Mouse (Mus musculus) left cerebral cortex, postnatal 4 days (tissue): ENCODE measurements at regions not wholly inside any gene's neighbourhood (a gene's known extent, or its start where the extent isn't known, plus 50 kb on each side); places are given as distances from the start of the nearest gene placed in this dataset.

Experiments
- DNase-seq: peaks from one replicate; pipeline ENCODE4 v3.0.0-alpha.2; 2022
- intact Hi-C: fragments of 180-260 bp; cut with DNase I; formaldehyde crosslinking; loops from one replicate; pipeline ENCODE4 v1.15.1; 2025

DNA sequence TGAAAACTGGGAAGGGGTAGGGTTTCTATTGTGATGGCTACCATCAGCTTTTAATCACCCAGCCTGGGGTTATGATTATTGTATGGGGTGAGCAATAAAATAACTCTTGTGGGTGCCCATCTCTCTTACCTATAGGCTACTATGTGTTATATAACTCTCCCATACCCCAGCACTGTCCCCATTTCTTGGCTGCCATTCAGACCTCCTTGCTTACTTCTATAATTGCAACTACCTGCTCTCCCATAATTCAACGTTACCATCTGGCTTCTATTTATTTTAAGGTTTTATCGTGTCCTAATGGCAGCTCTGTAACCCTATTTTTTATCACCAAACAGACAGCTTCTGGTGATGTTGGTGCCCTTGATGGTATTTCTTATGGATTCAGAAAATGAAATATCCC lies 414.2 kb downstream of the Btg1 start:
- DNase-seq = no peak
- intact Hi-C loops = no loop called here

- peak; percentile 60 for DNase-seq
- intact Hi-C loops = no loop called here
Observed at GRCm38 (mm10) chr10:97035371-97035786, 418.6 kb downstream of the Btg1 start.

DNA sequence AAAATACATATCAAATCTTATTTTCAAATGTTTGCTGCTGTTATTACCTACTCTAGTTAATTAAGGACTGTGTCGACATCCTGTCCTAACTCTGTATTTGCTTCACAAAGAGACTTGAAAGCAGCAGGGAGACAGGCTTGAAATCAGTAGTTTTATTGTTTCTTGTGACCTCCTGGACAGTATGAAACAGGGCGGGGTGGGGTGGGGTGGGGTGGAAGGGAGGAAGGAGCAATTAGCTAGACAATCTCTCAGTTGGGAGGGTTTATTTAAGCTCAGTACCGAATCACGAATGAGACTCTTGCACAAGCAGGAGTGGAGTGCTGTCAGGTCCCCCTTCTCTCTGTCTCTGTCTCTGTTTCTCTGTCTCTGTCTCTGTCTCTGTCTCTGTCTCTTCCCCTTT lies 421.2 kb downstream of the Btg1 start:
- intact Hi-C loops = no loop called here
- DNase-seq = no peak

- DNase-seq = no peak
- intact Hi-C loops = no loop called here
Observed at GRCm38 (mm10) chr10:97047566-97047965, 430.8 kb downstream of the Btg1 start.

GRCm38 (mm10) chr10:97047996-97048395 lies 431.2 kb downstream of the Btg1 start:
- DNase-seq = peak; percentile 10
- intact Hi-C loops = no loop called here

GRCm38 (mm10) chr10:97054472-97054871 lies 424.9 kb upstream of the Dcn start:
- no peak for DNase-seq
- intact Hi-C loops = no loop called here

DNA sequence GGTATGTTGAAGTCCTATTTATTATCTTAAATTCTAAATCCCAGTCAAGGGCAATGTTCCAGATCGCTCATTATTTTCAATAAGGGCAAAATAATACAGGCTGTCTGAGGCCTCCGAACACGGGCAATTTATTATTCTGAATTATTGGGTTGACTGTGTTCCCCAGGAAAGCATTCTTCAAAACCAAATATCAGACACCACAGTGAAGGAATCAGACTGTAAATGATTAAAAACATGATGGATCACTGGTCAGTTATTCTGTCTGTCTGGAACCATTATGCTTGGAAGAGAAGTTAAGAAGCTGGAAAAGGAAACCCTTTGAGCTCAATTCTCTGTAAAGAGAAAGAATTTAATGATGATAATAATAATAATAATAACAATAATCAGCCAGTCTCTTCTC lies 417.4 kb upstream of the Dcn start:
- intact Hi-C loops = no loop called here
- no peak for DNase-seq

DNA sequence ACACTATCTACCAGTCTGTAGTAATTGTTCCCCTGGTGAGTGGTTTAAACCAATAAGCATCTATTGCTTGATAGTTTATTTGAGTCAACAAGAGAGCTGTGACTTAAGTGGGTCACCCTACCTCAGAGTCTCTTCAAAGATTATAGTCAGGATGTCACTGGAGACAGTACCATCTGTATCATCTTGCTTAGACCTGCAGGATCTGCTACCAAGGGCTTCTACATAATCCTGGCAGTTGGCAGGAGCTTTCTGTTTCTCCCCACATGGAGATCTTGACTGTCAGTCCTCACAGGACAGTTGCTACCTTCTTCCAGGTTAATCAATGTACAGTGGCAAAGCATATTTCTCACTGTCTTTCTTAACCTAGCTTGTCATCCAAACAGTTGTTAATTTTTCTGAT lies 414.9 kb upstream of the Dcn start:
- DNase-seq = no peak
- intact Hi-C loops = no loop called here

GRCm38 (mm10) chr10:97078022-97078473 lies 401.4 kb upstream of the Dcn start:
- intact Hi-C loops = no loop called here
- DNase-seq = peak; percentile 35

DNA sequence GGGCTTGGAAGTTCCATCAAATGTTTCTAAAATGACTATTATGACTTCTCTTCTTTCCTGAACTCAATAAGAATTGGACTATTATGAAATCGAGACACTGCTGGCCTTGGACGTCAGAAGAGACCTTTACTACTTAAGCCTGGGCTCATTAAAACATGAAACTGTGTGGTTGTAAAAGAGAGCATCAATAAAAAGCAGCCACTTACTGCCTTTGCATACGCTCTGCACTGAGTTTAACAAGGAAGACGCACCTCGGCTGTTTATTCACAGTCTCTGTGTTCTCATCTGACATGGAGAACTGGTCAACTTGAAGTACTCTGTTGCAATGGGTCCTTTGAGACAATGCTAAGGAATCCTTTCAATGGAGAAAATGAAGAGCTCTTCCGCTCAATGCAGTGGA lies 399.8 kb upstream of the Dcn start:
- DNase-seq = no peak
- intact Hi-C loops = no loop called here

- intact Hi-C loops = no loop called here
- DNase-seq = peak; percentile 74
Observed at GRCm38 (mm10) chr10:97087286-97087685, 392.1 kb upstream of the Dcn start.

GRCm38 (mm10) chr10:97090254-97090653 lies 389.2 kb upstream of the Dcn start:
- peak; percentile 32 for DNase-seq
- intact Hi-C loops = no loop called here

- intact Hi-C loops = no loop called here
- DNase-seq = no peak
Observed at GRCm38 (mm10) chr10:97093886-97094285, 385.5 kb upstream of the Dcn start.

DNA sequence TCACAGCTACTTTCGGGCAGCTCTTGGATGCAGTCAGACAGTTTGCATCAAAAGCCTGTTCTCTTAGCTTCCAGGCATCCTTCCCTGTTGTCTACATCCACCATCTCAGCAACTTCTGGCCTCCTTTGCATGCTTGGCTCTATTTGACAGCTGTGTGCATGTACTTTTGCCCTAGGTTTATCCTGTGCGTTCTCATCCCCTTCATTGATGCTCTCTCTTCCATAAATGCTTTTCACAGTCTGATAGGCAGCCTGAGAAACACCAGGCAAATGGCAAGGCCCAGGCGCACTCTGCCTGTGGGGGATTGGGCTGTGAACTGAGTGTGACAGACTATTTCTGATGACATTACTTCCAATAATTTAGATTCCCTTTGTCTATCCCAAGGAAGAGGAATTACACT lies 364.9 kb upstream of the Dcn start:
- intact Hi-C loops = no loop called here
- DNase-seq = peak; percentile 41

DNA sequence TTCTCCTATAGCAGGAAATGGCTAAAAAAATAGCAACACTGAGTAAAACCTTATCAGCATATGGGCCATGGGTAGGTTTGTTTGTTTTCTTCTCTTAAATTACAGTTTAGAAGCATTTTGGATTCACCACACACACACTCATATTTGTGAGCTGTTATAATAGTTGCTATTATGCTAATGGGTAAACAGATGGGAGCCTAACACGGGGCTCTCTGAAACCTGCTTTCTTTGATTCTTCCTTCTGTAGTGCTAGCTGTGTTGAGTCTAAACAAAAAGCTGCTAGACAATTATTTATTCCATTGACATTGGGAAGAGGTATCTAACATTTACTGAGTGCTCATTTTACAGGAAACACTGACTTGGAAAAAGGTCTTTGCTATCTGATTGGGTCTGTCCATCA lies 356.7 kb upstream of the Dcn start:
- DNase-seq = no peak

GRCm38 (mm10) chr10:97141561-97141960 lies 337.8 kb upstream of the Dcn start:
- no peak for DNase-seq
- intact Hi-C loops = no loop called here

More for the DNA sequence above, 356.7 kb upstream of the Dcn start:
- intact Hi-C loops = no loop called here

GRCm38 (mm10) chr10:97158561-97159395 lies 320.6 kb upstream of the Dcn start:
- intact Hi-C loops = no loop called here

GRCm38 (mm10) chr10:97159396-97159760 lies 320.0 kb upstream of the Dcn start:
- intact Hi-C loops = no loop called here
- no peak for DNase-seq

More at GRCm38 (mm10) chr10:97158561-97159395, 320.6 kb upstream of the Dcn start:
- no peak for DNase-seq

- intact Hi-C loops = no loop called here
Observed at GRCm38 (mm10) chr10:97159831-97160575, 319.4 kb upstream of the Dcn start.

GRCm38 (mm10) chr10:97160892-97161291 lies 318.5 kb upstream of the Dcn start:
- no peak for DNase-seq
- intact Hi-C loops = no loop called here

More at GRCm38 (mm10) chr10:97159831-97160575, 319.4 kb upstream of the Dcn start:
- DNase-seq = peak; percentile 10

DNA sequence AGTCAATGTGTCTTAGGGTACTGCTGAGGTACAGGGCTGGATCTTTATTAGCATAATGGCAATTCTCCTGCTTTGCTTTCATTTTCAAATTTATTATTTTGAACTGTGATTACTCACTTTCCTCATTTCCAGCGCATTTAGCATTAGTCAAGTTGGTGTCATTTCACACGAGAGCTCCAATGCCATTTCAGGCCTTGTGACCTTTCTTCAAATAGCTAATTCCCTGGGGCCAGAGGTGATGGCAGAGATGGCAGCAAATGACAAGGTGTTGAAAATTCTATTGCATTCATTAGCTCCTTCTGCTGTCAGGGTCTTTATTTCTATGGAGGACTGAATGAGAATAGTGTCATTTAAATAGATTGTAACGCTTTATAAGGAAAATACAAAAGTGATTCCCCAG lies 300.9 kb upstream of the Dcn start:
- intact Hi-C loops = no loop called here

DNA sequence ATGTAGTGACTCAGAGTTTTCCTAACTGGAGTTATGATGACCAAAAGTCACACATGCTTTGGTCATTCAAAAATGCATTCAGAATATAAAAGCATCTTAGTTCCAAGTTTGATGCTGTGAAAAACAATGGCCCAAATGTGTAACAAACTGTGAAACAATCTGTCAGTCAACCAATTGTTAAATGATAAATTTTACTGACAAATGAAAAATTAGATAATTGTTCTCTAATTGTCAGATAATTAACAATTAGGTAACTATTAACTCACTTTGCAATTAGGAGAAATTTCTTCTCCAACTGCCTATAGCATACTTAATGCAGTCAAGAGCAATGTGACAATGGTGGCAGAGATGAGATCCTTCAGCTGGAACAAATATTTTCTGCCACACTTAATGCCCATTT lies 289.7 kb upstream of the Dcn start:
- no peak for DNase-seq
- intact Hi-C loops = no loop called here

More for the DNA sequence above, 300.9 kb upstream of the Dcn start:
- no peak for DNase-seq
